Mouse (Mus musculus) heart, embryonic 12.5 days (tissue): ENCODE results near the gene Ttc28. TPM values are rescaled to one million over a fixed set of nuclear protein-coding genes. Genes with fewer than 3 reads are reported as not detected.
"Not testable (repeated sequence)": the region's sequence is repeated elsewhere in the genome, so short reads cannot be mapped to it uniquely, and the experiment has no call there.

Experiments
- ATAC-seq: fragments of 200-750 bp; cut with Nextera tagmentation; 2 replicates; pipeline ENCODE4 v1.8.0; 2017; ENCODE audit warnings: moderate TSS enrichment, moderate library complexity; ENCODE audit not compliant: insufficient number of reproducible peaks, low FRiP score
- H3K27ac ChIP-seq: fragments of 300-500 bp; sonication (generic); 2 replicates; pipeline ENCODE4 v1.5.1; 2016; ENCODE audit warnings: mild to moderate bottlenecking, moderate library complexity; ENCODE audit not compliant: poor library complexity, severe bottlenecking
- H3K27me3 ChIP-seq: fragments of 300-500 bp; sonication (generic); replicated peaks from 2 replicates; pipeline ENCODE4 v1.6.1; 2016; ENCODE audit warnings: mild to moderate bottlenecking, moderate library complexity
- H3K36me3 ChIP-seq: fragments of 300-500 bp; sonication (generic); 2 replicates; pipeline ENCODE4 v1.6.1; 2016; ENCODE audit warnings: mild to moderate bottlenecking, moderate library complexity
- H3K4me1 ChIP-seq: fragments of 300-500 bp; sonication (generic); replicated peaks from 2 replicates; pipeline ENCODE4 v1.6.1; 2016; ENCODE audit warnings: mild to moderate bottlenecking
- H3K4me2 ChIP-seq: fragments of 300-500 bp; sonication (generic); 2 replicates; pipeline ENCODE4 v1.6.1; 2016; ENCODE audit warnings: mild to moderate bottlenecking, moderate library complexity
- H3K4me3 ChIP-seq: fragments of 300-500 bp; sonication (generic); 2 replicates; pipeline ENCODE4 v1.5.1; 2016; ENCODE audit warnings: mild to moderate bottlenecking
- H3K9ac ChIP-seq: fragments of 300-500 bp; sonication (generic); 2 replicates; pipeline ENCODE4 v1.6.1; 2016; ENCODE audit warnings: mild to moderate bottlenecking, moderate library complexity
- H3K9me3 ChIP-seq: fragments of 300-500 bp; sonication (generic); replicated peaks from 2 replicates; pipeline ENCODE4 v1.6.1; 2016; ENCODE audit warnings: mild to moderate bottlenecking, moderate library complexity
- WGBS: fragments of 180-500 bp; shearing (Covaris S2); methylation state at CpG from one replicate; pipeline ENCODE4 v1.1.7; 2016; 5-methylcytosine and 5-hydroxymethylcytosine counted together
- polyA plus RNA-seq: library from polyadenylated mRNA; unstranded; fragments of >200 nt; fragmentation: Nextera tagmentation; extraction: Ambion mirVana; gene quantifications from 2 replicates; pipeline ENCODE4 v1.2.1, GENCODE M21; 2016

The Ttc28 gene
- polyA plus RNA-seq: 10.3 and 12.1 TPM in 2 replicates

DNA sequence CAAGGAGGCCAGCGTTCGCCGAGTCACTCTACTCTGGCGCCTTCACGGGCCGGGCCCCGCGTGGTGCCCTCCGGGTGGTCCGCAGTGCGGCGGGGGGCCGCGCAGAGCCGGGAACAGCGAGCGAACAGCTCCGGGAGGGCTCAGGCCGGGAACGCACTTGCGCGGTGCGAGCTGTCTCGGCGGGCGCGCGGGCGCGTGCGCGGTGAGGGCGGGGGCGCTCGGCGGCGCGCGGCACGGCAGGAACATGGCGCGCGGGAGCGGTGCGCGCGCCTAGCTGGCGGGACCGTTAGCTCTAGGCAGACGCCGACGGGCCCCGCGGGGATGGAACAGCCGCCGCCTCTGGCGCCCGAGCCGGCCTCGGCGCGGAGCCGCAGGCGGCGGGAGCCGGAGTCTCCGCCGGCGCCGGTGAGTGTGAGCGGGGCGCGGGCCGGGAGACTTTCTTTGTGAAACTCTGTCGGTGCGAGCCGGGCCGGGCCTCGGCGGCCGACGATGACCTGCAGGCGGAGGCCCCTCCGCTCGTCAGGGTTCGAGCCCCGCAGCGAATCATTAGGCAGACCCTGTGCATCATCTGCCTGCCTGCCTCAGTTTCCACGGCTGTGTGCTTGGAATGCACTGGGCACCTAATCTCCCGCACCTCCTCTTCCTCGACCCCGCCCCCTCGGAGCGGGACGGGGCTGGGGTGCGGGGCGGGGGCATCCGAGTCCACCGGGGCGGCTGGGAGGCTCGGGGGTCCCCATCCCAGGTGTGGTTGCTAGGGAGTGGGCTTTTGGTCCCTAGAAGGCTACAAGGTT, at the start of gene Ttc28:
Gene Ttc28, plus strand, starts transcription at position 220 of the 791 bp plus-strand sequence.
- under 1% methylated on average over 100 of the region's 101 CpGs for WGBS

GRCm38 (mm10) chr5:110831036-110831720, 48.4 kb upstream of the Ttc28 start:
- Histone ChIP-seq H3K9ac (no peak overlapping the region), H3K9me3 (no peaks in the 10 kb centered on the region), H3K4me1 (peaks cover 5% of the 10 kb centered on the region), H3K27me3 (no peaks in the 10 kb centered on the region), H3K4me3 (no peak overlapping the region), H3K27ac (no peak overlapping the region), H3K36me3 (peaks cover 27% of the 10 kb centered on the region; the same call in 1 of the 2 replicates), H3K4me2 (no peak overlapping the region)
- 87% methylated on average over 5 of the region's 5 CpGs for WGBS
- ATAC-seq: no peak

More for the DNA sequence above, at the start of gene Ttc28:
- peaks cover 17% of the 10 kb centered on the region for H3K4me1 ChIP-seq
- ATAC-seq: peak; percentile 79
- H3K4me3 ChIP-seq: peak within 1 kb of the TSS; percentile 84
- H3K36me3 ChIP-seq: peaks cover 10% of the 10 kb centered on the region; the same call in 1 of the 2 replicates
- no peaks in the 10 kb centered on the region for H3K9me3 ChIP-seq
- no peaks in the 10 kb centered on the region for H3K27me3 ChIP-seq
- H3K9ac ChIP-seq: peak within 1 kb of the TSS; percentile 89
- peak within 1 kb of the TSS; percentile 79 for H3K4me2 ChIP-seq
- H3K27ac ChIP-seq: peak within 1 kb of the TSS; percentile 45

GRCm38 (mm10) chr5:110835959-110836358, 43.6 kb upstream of the Ttc28 start:
- peak overlapping the region; percentile 15 for H3K4me3 ChIP-seq
- ATAC-seq: peak; percentile 77
- WGBS: 4% methylated on average over 3 of the region's 3 CpGs
- H3K36me3 ChIP-seq: peaks cover 16% of the 10 kb centered on the region; the same call in 1 of the 2 replicates
- peak overlapping the region; percentile 61 for H3K27ac ChIP-seq
- peak overlapping the region; percentile 54 for H3K4me2 ChIP-seq
- H3K4me1 ChIP-seq: peaks cover 24% of the 10 kb centered on the region
- H3K27me3 ChIP-seq: no peaks in the 10 kb centered on the region
- 0 out of 2 replicates have a peak overlapping the region, but pooled peaks have one; percentile 20 for H3K9ac ChIP-seq
- no peaks in the 10 kb centered on the region for H3K9me3 ChIP-seq

DNA sequence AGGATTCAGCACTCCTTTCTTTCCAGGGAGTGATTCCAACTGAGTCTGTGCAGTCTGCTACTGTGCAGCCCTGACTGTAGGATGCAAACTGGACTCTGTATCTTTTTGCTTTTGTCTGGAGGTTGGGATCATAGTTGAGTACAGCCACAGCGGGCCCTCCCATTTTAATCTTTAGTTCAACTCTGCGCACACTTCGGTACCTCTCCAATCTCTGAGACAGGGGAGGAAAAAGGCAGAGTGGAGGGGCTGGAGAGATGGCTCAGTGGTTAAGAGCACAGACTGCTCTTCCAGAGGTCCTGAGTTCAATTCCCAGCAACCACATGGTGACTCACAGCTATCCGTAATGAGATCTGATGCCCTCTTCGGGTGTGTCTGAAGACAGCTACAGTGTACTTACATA, 41.6 kb upstream of the Ttc28 start:
- H3K27ac ChIP-seq, H3K9me3 ChIP-seq, ATAC-seq, H3K4me3 ChIP-seq, H3K27me3 ChIP-seq, H3K9ac ChIP-seq: not testable (repeated sequence)
- WGBS: 72% methylated on average over 5 of the region's 5 CpGs
- H3K4me1 ChIP-seq: peaks cover 24% of the 10 kb centered on the region
- H3K36me3 ChIP-seq: peaks cover 17% of the 10 kb centered on the region; the same call in 1 of the 2 replicates
- peak overlapping the region; percentile 36; the same call in 1 of the 2 replicates for H3K4me2 ChIP-seq

DNA sequence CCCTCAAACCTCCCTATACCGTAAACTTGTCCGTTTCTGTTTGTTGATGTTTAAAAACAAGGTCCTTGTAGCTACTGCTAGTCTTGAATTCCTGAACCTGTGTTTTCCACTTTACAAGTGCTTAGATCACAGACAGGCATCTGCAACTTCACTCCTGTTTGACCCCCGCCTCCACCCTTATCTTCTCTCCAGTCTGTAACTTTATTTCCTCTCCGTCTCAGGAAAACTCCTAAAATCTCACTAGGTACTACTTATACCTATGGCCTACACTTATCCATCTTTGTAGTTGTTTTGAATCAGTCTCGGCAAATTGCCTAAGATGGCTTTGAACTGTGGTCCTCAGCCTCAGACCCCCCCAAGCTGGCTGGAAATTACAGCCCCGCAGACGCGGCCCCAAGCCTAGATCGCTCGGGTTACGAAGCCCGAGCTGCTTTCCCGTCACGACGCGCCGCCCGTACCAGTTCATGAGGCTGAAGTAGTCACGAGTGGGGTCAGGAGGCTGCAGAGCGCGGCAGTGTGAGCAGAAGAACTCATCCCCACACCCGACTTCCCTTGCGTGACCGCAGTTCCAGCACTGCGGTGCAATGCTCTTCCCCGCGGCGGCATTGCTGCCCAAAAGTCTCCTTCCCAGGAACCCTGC, 40.4 kb upstream of the Ttc28 start:
- peak; percentile 37 for ATAC-seq
- Histone ChIP-seq H3K4me3 (peak overlapping the region; percentile 76), H3K9me3 (no peaks in the 10 kb centered on the region), H3K4me2 (peak overlapping the region; percentile 79), H3K4me1 (peaks cover 24% of the 10 kb centered on the region), H3K27ac (peak overlapping the region; percentile 83), H3K9ac (peak overlapping the region; percentile 87), H3K27me3 (no peaks in the 10 kb centered on the region), H3K36me3 (peaks cover 9% of the 10 kb centered on the region; the same call in 1 of the 2 replicates)
- 4% methylated on average over 28 of the region's 28 CpGs for WGBS

DNA sequence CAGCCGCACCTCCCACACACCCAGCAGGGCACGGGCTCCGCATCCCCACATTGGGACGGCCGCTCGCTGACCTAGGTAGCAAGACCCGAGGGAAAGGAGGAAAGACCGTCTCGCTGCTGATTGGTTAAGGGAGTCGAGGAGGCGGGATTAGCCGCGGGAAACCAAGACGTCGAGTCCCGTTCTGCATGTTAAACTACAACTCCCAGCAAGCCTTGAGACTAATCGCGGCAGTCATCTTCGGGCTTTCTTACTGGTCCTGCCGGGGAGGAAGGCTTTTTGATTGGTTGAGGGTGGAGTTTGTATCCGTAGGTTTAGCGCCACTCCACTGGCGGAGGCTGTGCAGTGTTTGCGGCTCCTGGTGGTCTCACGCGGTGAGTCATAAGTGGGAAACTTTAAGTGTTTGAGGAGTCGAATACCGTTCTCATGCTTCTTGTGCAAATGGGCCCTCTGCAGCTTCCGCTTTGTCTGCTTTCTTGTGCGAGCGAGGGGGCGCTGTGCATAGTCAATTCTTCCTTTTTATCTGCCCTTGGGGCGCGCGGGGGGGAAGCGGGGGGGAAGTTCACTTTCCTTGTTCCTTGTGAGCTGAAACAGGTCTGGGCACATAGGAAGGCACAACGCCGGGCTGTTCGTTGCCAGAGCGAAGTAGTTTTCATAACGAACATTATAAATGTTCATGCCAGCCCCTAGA, 39.8 kb upstream of the Ttc28 start, which contains the start of the genes Hscb and Chek2:
Gene Hscb, minus strand, starts transcription at position 100 of the 688 bp plus-strand sequence.
Gene Chek2, plus strand, starts transcription at position 302 of the 688 bp plus-strand sequence.
- Histone ChIP-seq H3K4me3 (peak within 1 kb of the TSS; percentile 76), H3K4me2 (peak within 1 kb of the TSS; percentile 85), H3K27me3 (no peaks in the 10 kb centered on the region), H3K4me1 (peaks cover 24% of the 10 kb centered on the region), H3K36me3 (peaks cover 13% of the 10 kb centered on the region), H3K27ac (peak within 1 kb of the TSS; percentile 83), H3K9me3 (no peaks in the 10 kb centered on the region), H3K9ac (peak within 1 kb of the TSS; percentile 87)
- under 1% methylated on average over 41 of the region's 41 CpGs for WGBS
- peak; percentile 94 for ATAC-seq

DNA sequence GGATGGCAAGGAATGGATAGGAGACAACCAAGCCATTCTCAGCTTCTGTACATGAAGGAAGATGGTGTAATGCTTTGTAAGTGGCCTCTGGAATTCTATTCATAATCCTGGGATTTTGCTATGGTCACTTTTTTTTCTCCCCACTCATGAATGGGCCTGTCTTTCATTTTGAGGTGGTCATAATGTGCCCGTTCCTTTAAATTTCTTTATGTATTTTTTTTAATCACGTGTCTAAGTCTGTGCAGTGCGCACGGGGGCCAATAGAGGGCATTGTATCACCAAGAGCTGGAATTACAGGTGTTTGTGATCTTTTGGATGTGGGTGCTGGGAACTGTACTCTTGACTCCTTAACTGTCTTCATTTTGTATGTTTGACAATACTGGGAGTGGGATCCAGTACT, 39.1 kb upstream of the Ttc28 start:
- H3K4me2 ChIP-seq: peak overlapping the region; percentile 85
- no peaks in the 10 kb centered on the region for H3K27me3 ChIP-seq
- no peak for ATAC-seq
- H3K4me3 ChIP-seq: peak overlapping the region; percentile 76
- peaks cover 19% of the 10 kb centered on the region for H3K36me3 ChIP-seq
- WGBS: 9% methylated on average over 4 of the region's 4 CpGs
- peak overlapping the region; percentile 80 for H3K27ac ChIP-seq
- peak overlapping the region; percentile 80 for H3K9ac ChIP-seq
- no peaks in the 10 kb centered on the region for H3K9me3 ChIP-seq
- H3K4me1 ChIP-seq: peaks cover 24% of the 10 kb centered on the region

DNA sequence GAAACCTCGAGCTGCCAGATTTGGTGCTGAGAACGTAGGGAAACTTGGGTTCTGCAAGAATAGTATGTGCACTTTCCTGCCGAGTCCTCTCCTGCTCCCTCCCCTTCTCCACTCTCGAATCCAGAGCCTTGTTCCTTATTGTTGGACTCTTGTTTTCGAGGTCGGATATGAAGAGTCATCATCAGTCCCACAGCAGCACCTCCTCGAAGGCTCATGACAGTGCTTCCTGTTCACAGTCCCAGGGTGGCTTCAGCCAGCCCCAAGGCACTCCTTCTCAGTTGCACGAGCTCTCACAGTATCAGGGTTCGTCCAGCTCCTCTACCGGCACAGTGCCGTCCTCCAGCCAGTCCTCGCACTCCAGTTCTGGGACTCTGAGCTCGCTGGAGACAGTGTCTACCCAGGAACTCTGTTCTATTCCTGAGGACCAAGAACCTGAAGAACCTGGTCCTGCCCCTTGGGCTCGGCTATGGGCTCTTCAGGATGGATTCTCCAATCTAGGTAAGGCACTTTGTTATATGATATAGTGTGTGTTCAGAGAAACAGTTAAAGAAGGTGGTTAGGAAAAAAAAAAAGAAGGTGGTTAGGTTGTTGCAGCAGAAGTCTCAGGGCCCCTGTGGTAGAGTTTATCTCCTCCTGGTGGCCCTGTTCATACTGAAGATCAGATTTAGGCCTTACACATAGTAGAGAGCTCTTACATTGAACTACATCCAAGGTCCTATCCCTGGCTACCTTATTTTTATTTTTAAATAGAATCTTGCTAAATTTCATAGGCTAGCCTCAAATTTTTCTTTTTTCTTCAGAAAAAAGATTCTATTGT, 38.3 kb upstream of the Ttc28 start:
- H3K4me3 ChIP-seq: no peak overlapping the region
- H3K9me3 ChIP-seq: no peaks in the 10 kb centered on the region
- H3K9ac ChIP-seq: no peak overlapping the region
- H3K4me1 ChIP-seq: peaks cover 18% of the 10 kb centered on the region
- no peak for ATAC-seq
- H3K36me3 ChIP-seq: peaks cover 27% of the 10 kb centered on the region
- H3K27me3 ChIP-seq: no peaks in the 10 kb centered on the region
- 85% methylated on average over 14 of the region's 14 CpGs for WGBS
- H3K27ac ChIP-seq: no peak overlapping the region
- H3K4me2 ChIP-seq: peak overlapping the region; percentile 85

DNA sequence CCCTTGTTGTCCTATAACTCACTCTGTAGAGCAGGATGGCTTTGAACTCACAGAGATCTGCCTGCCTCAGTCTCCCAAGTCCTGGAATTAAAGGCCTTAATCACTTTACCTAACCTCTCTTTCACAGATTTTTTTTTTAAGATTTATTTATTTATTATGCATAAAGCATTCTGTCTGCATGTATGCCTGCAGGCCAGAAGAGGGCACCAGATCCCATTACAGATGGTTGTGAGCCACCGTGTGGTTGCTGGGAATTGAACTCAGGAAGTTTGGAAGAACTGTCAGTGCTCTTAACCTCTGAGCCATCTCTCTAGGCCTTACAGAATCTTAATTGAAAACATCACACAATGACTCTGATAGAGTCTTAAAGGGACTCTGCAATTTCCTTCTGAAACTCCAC, 26.6 kb upstream of the Ttc28 start:
- Histone ChIP-seq H3K27ac (no peak overlapping the region), H3K4me2 (no peak overlapping the region), H3K27me3 (no peaks in the 10 kb centered on the region), H3K9ac (no peak overlapping the region), H3K36me3 (peaks cover 39% of the 10 kb centered on the region), H3K4me3 (no peak overlapping the region), H3K9me3 (0 out of 2 replicates have a peak, but pooled peaks cover 6% of the 10 kb centered on the region), H3K4me1 (peaks cover 7% of the 10 kb centered on the region)
- ATAC-seq: no peak
- 80% methylated on average over 1 of the region's 1 CpGs for WGBS

GRCm38 (mm10) chr5:110857091-110857490, 22.5 kb upstream of the Ttc28 start:
- Histone ChIP-seq H3K9ac (no peak overlapping the region), H3K4me3 (no peak overlapping the region), H3K27me3 (no peaks in the 10 kb centered on the region), H3K4me2 (no peak overlapping the region), H3K9me3 (0 out of 2 replicates have a peak, but pooled peaks cover 6% of the 10 kb centered on the region), H3K27ac (no peak overlapping the region), H3K36me3 (peaks cover 26% of the 10 kb centered on the region), H3K4me1 (peaks cover 14% of the 10 kb centered on the region)
- WGBS: 23% methylated on average over 5 of the region's 5 CpGs
- no peak for ATAC-seq
